Mouse (Mus musculus) heart, postnatal 10 days (tissue): ENCODE data around the gene Atoh7. TPM values are rescaled to one million over a fixed set of nuclear protein-coding genes. Genes with fewer than 3 reads are reported as not detected.
"Not testable (repeated sequence)": the region's sequence is repeated elsewhere in the genome, so short reads cannot be mapped to it uniquely, and the experiment has no call there.

Source experiments
- DNase-seq, 2 experiments: peaks; one replicate each; pipeline ENCODE4 v3.0.0; 2021
- intact Hi-C: fragments of 180-260 bp; cut with DNase I; formaldehyde crosslinking; loops from one replicate; pipeline ENCODE4 v1.15.1; 2025
- total RNA-seq, 2 experiments: library from RNA; stranded (reverse); gene quantifications; 2 replicates each; pipeline ENCODE4 v1.2.3; 2021

The Atoh7 gene
- total RNA-seq, result not detected

- intact Hi-C loops, result no loop called here
- no peak for DNase-seq
These were observed at the start of gene Atoh7 for GRCm38 (mm10) chr10:63099521-63099920. TSS of gene Atoh7 (plus strand) at chr10:63099651.

DNA sequence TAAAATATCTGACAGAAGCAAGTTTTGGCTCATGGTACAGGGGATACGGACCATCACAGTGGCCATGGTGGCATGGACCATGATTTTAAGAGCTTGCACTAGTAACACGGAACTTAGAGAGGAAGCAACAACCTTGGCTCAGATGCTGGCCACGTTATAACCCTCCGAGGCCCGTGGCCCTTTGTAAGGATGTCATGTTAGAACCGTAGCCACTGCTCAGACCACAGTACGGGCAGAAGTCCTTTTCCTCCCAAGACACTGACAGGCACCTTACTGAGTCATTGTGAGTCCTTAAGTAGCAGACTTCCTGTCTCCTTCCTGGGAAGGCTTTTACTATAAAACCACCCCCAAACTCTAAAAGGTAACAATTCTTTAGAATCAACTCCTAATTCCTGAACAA lies 48.2 kb upstream of the Atoh7 start:
- no peak for DNase-seq
- intact Hi-C loops, result no loop called here

- no peak for DNase-seq
- intact Hi-C loops, result no loop called here
These were observed 47.4 kb upstream of the Atoh7 start for GRCm38 (mm10) chr10:63052011-63052410.

DNA sequence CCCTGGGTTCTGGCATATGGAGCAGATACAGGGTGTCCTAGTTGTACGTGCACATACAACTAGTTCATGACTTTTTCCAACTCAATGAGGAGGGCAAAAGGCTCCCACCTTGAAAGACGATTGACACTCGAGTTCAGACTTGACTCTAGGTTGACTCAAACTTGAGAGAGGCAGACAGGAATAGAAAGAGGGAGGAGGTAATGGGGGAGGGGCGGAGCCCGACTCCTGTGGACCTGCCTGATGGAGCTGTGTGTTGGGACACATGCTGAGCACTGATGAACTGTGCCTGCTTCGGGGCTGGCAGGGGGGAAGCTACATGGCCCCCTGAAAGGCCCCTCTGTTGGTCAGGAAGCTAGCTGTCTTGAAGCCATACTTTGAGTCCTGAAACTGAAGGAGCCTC lies 46.4 kb upstream of the Atoh7 start:
- intact Hi-C loops, result no loop called here
- DNase-seq, result no peak

DNA sequence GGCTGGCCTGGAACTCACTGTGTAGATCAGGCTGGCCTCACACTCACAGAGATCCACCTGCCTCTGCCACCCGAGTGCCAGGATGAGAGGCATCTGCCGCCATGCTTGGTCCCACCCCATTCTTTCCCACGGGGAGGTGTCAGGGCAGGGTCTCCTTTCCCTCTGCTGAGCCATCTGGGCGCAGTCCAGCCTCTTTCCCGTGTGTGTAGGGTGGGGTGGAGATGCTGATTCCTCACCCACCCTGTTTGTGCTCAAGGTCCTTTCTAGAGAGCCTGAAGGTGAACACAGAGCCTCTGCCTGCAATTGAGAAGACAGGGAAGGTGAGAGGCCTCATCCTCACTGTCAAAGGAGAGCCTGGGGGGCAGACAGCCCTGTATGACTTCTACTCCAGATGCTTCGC lies 45.4 kb upstream of the Atoh7 start:
- intact Hi-C loops, DNase-seq: not testable (repeated sequence)

DNA sequence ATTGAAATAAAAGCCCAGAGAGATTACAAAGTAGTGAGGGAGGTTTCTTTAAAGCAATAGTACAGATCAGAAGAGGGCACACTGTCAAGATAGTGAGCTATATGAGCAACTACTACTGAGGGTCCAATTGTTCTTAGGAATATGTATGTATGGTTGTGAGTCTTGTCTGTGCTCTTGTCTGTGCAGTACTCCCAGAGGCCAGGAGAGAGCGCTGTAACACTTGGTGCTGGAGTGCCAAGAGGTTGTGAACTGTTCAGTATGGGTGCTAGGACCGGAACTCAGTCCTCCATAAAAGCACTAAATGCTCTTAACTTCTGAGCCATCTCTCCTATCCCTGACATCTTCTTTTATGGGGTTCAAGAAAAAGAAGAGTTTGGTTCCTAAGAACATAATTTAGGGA lies 44.9 kb upstream of the Atoh7 start:
- intact Hi-C loops, result no loop called here
- no peak for DNase-seq

- intact Hi-C loops, result no loop called here
- peak; percentile 14 to 19 for DNase-seq
These were observed 42.3 kb upstream of the Atoh7 start for GRCm38 (mm10) chr10:63056966-63057750.

DNA sequence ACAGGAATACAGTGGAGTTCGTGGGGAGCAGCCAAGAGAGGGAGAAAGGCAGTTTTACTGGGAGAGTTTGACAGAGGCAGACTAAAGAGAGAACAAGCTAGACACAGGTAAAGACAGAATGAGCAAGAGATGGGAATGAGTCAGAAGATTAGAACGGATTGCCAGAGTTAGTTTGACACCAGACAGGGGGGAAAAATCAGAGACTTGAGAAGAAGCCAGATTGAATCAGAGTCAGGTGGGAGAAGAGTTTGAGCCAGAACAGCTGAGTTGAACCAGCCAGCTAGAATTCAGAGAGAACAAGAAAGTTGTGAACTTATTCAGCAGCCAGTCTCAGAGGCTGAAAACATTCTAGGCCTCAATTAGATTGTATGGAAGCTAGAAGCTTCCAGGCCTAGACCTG lies 39.6 kb upstream of the Atoh7 start, which contains the start of gene Pbld1:
Gene Pbld1, plus strand, starts transcription at position 301 of the 400 bp plus-strand sequence.
- intact Hi-C loops, result no loop called here
- no peak for DNase-seq

- intact Hi-C loops, result no loop called here
These were observed 39.0 kb upstream of the Atoh7 start for GRCm38 (mm10) chr10:63060406-63060805.

GRCm38 (mm10) chr10:63061266-63061665 lies 38.2 kb upstream of the Atoh7 start:
- intact Hi-C loops, result no loop called here
- DNase-seq, result no peak

More at GRCm38 (mm10) chr10:63060406-63060805, 39.0 kb upstream of the Atoh7 start:
- peak; percentile 29 to 30 for DNase-seq

- intact Hi-C loops, result no loop called here
- DNase-seq, result no peak
These were observed 36.8 kb upstream of the Atoh7 start for GRCm38 (mm10) chr10:63062696-63063095.

DNA sequence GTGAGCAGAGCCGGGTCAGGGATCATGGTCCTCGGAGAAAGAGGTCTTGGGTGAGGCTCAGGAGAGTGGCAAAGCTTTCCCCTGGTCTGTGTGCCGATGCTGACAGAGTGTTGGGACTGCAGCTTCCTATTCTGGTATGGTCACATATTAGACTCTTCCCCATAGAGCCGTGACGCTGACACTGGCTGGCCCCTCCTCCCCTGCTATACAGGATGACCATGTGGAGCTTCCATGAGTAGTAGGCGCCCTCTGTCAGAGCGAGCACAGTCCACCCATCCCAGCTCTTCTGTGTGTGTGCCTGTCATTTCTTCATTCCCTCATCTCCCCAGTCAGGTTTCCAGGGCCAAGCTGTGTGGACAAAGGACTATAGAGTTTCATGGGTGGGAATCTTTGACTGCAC lies 36.1 kb upstream of the Atoh7 start:
- intact Hi-C loops, result no loop called here
- no peak for DNase-seq

- DNase-seq, result no peak
- intact Hi-C loops, result no loop called here
These were observed 34.9 kb upstream of the Atoh7 start for GRCm38 (mm10) chr10:63064516-63064915.

GRCm38 (mm10) chr10:63065561-63065960 lies 33.9 kb upstream of the Atoh7 start:
- intact Hi-C loops, result no loop called here
- no peak for DNase-seq

DNA sequence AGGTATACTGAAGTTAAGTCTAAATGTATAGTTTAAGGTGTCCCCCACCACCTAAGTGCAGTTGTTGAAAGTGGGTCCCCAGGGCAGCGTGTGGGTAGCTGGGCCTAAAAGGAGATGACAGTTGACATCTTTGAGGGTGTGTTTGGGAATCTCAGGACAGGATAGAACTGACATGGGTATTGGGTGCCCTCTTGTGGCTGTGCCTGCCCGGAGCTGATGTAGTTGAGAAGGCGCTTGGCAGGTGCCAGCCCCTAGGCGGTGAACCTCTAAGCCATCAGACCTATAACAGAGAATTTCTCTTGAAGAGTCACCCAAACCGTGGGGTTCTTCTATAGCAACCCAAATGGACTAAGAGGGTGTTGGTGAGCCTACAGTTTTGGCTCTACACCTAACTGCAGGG lies 33.5 kb upstream of the Atoh7 start:
- DNase-seq, result peak; percentile 85 to 89
- intact Hi-C loops, result loop anchor here (1.0 kb wide), 2 partner anchors 23 to 42 kb away; partner anchors contain the start of genes Hnrnph3 and Pbld2

GRCm38 (mm10) chr10:63086304-63086703 lies 13.1 kb upstream of the Atoh7 start:
- intact Hi-C loops, result no loop called here
- no peak for DNase-seq

DNA sequence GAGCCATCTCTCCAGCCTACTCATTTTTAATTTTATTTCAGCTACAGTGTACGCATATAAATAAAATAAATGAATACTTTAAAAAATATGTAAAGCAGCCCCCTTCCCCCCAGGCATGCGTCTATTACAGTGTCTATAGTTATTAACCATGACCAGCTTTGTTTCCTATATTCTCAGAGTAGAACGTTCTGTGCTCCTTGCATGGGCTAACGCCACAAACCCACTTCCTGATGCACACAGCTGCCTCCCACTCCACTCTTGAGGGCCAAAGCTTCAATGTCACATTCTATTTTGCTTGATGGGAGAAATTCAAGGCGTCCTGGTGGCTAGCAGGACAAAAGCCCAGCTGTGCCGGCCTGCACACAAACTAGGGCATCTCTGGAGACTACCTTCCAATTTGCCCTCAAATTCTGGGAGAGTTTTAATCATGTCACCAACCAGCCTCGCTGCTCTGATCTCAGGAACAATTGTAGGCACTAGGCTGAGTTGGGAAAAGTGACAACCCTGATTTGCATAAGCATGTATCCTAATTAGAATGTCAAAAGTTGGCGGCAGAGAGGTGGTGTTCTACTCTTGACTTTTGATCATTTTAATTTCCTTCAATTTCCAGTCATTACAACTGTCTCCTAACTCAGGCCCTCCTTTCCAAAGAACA lies 10.2 kb upstream of the Atoh7 start:
- DNase-seq, result no peak

GRCm38 (mm10) chr10:63089758-63090571 lies 9.5 kb upstream of the Atoh7 start:
- DNase-seq, result peak; percentile 9 to 19
- intact Hi-C loops, result no loop called here

More for the DNA sequence above, 10.2 kb upstream of the Atoh7 start:
- intact Hi-C loops, result no loop called here

GRCm38 (mm10) chr10:63091915-63092314 lies 7.5 kb upstream of the Atoh7 start:
- intact Hi-C loops, result no loop called here
- no peak for DNase-seq

DNA sequence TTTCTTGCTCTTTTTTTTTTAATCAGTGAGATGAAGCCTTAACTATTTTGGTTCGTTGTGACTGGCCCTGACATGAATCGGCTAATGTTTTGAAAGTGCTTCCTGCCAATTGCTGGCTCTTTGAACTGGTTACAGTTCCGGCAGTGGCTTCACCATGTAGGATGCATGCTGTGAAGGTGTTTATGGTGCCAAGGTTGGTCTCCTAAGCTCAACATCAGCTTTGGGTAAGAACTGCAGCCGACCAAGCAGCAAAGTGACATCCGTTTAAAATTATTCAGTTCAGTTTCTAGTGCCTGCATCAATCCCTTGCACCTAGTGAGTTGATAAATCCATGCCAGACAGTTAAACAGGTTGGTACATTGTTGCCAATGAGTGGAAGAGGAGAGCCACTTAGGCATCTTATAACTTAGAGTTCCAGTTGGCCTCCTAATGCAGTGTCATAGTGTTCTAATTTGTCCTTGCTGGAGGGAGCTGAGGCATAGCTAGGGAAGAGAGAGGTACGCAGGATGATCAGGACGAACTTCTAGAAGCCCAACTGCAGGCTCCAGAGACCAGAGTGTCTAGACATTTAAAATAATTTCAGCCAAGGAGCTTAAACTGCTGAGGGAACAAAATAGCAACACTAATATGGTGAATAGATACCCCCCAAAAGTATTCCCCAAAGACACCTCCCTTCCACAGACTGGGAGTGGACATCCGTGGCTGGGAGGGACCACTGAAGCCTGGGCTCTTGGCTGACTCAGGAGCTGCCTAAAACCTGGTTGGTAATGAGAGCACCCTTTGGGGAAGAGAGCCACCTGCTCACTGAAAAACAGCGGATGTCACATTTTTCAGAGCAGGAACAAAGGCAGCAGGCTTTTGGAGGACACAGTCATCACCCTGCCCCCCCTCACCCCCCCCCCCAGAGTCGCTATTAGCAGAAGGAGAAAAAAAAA lies 6.6 kb upstream of the Atoh7 start:
- DNase-seq, result no peak
- intact Hi-C loops, result no loop called here
